Mouse (Mus musculus) thymus, adult 2 months (tissue): Measurements from ENCODE around the gene Lrrc75b. TPM values are rescaled to one million over a fixed set of nuclear protein-coding genes. Genes with fewer than 3 reads are reported as not detected.
A peak's percentile ranks its signal among the peaks of the same experiment; 100 is the strongest.

Source experiments
- DNase-seq: peaks from one replicate; pipeline ENCODE4 v3.0.0; 2021
- H3K27ac ChIP-seq: fragments of 200-500 bp; 2 replicates; pipeline ENCODE4 v1.5.1; 2012; ENCODE audit warnings: low read length, control low read depth; ENCODE audit not compliant: control insufficient read depth, insufficient read depth
- H3K27me3 ChIP-seq: fragments of 200-500 bp; 2 replicates; pipeline ENCODE4 v1.6.1; 2012; ENCODE audit warnings: mild to moderate bottlenecking, low read length, moderate library complexity, mixed read lengths; ENCODE audit not compliant: control insufficient read depth, insufficient read depth
- H3K36me3 ChIP-seq: fragments of 200-500 bp; 2 replicates; pipeline ENCODE4 v1.6.1; 2012; ENCODE audit warnings: mild to moderate bottlenecking, low read length, moderate library complexity; ENCODE audit not compliant: control insufficient read depth, insufficient read depth
- H3K4me1 ChIP-seq: fragments of 200-500 bp; replicated peaks from 2 replicates; pipeline ENCODE4 v1.6.1; 2012; ENCODE audit warnings: low read length; ENCODE audit not compliant: control insufficient read depth, insufficient read depth
- H3K4me3 ChIP-seq: fragments of 200-500 bp; 2 replicates; pipeline ENCODE4 v1.5.1; 2012; ENCODE audit warnings: mild to moderate bottlenecking, low read length, control low read depth, moderate library complexity; ENCODE audit not compliant: control insufficient read depth, insufficient read depth
- CTCF ChIP-seq: fragments of 200-500 bp; IDR thresholded peaks from 2 replicates; pipeline ENCODE4 v1.5.1; 2012; ENCODE audit warnings: mild to moderate bottlenecking, control low read depth, low read length, moderate library complexity, borderline replicate concordance; ENCODE audit not compliant: control insufficient read depth, poor library complexity, insufficient read depth; ENCODE audit errors: extremely low read depth
- POLR2A ChIP-seq: fragments of 200-500 bp; IDR thresholded peaks from 2 replicates; pipeline ENCODE4 v1.6.1; 2012; ENCODE audit warnings: mild to moderate bottlenecking, low read length, control low read depth, moderate library complexity; ENCODE audit not compliant: control insufficient read depth, poor library complexity, insufficient read depth; ENCODE audit errors: extremely low read depth
- WGBS: fragments of 180-500 bp; shearing (Covaris S2); methylation state at CpG from one replicate; pipeline ENCODE4 v1.1.7; 2018; 5-methylcytosine and 5-hydroxymethylcytosine counted together
- polyA plus RNA-seq: library from polyadenylated mRNA; depleted of rRNA; stranded (reverse); fragments of >200 nt; gene quantifications from 2 replicates; pipeline ENCODE4 v1.2.3, GENCODE M21; 2012

Gene Lrrc75b
- polyA plus RNA-seq, 1 experiment: 1.8 TPM

- Histone ChIP-seq H3K27me3 (no peaks in the 10 kb centered on the region), H3K27ac (peak overlapping the region; percentile 98), H3K36me3 (no peaks in the 10 kb centered on the region), H3K4me1 (peaks cover 38% of the 10 kb centered on the region), H3K4me3 (no peak overlapping the region)
- 81% methylated on average over 7 of the region's 7 CpGs for WGBS
- DNase-seq: peak; percentile 10
- TF ChIP-seq CTCF: no peak
- no peak for TF ChIP-seq POLR2A
Observed at GRCm38 (mm10) chr10:75592585-75592984, 32.5 kb upstream of the Lrrc75b start.

GRCm38 (mm10) chr10:75591211-75591894 lies 31.2 kb upstream of the Lrrc75b start:
- peak; percentile 91 for DNase-seq
- H3K4me1 ChIP-seq: peaks cover 38% of the 10 kb centered on the region
- H3K36me3 ChIP-seq: no peaks in the 10 kb centered on the region
- H3K27me3 ChIP-seq: no peaks in the 10 kb centered on the region
- TF ChIP-seq POLR2A (peak; percentile 43; the same call in 1 of the 2 replicates), CTCF (no peak)
- H3K4me3 ChIP-seq: peak overlapping the region; percentile 50
- 29% methylated on average over 12 of the region's 12 CpGs for WGBS
- H3K27ac ChIP-seq: peak overlapping the region; percentile 98

GRCm38 (mm10) chr10:75589651-75590050 lies 29.5 kb upstream of the Lrrc75b start:
- no peak for TF ChIP-seq POLR2A
- TF ChIP-seq CTCF: no peak
- Histone ChIP-seq H3K4me1 (peaks cover 41% of the 10 kb centered on the region), H3K27me3 (no peaks in the 10 kb centered on the region), H3K36me3 (no peaks in the 10 kb centered on the region), H3K4me3 (peak overlapping the region; percentile 22), H3K27ac (peak overlapping the region; percentile 98)
- WGBS: 10% methylated on average over 16 of the region's 16 CpGs
- DNase-seq: peak; percentile 33

GRCm38 (mm10) chr10:75589129-75589528 lies 29.0 kb upstream of the Lrrc75b start, which contains the start of gene Ggt5:
Gene Ggt5, plus strand, starts transcription at chr10:75589340.
- no peak for TF ChIP-seq POLR2A
- peak; percentile 16 for DNase-seq
- WGBS: 23% methylated on average over 5 of the region's 5 CpGs
- H3K4me1 ChIP-seq: peaks cover 41% of the 10 kb centered on the region
- H3K27me3 ChIP-seq: no peaks in the 10 kb centered on the region
- peak within 1 kb of the TSS; percentile 98 for H3K27ac ChIP-seq
- H3K4me3 ChIP-seq: peak within 1 kb of the TSS; percentile 22
- H3K36me3 ChIP-seq: no peaks in the 10 kb centered on the region

- H3K4me1 ChIP-seq: peaks cover 41% of the 10 kb centered on the region
- no peaks in the 10 kb centered on the region for H3K36me3 ChIP-seq
- no peaks in the 10 kb centered on the region for H3K27me3 ChIP-seq
- no peak overlapping the region for H3K27ac ChIP-seq
- WGBS: 86% methylated on average over 5 of the region's 5 CpGs
- no peak overlapping the region for H3K4me3 ChIP-seq
- DNase-seq: no peak
- no peak for TF ChIP-seq CTCF
- TF ChIP-seq POLR2A: no peak
Observed at GRCm38 (mm10) chr10:75588336-75588735, 28.2 kb upstream of the Lrrc75b start.

- Histone ChIP-seq H3K4me3 (no peak overlapping the region), H3K4me1 (peaks cover 41% of the 10 kb centered on the region), H3K36me3 (no peaks in the 10 kb centered on the region), H3K27ac (no peak overlapping the region), H3K27me3 (no peaks in the 10 kb centered on the region)
- no peak for DNase-seq
- TF ChIP-seq POLR2A: no peak
- no peak for TF ChIP-seq CTCF
- 89% methylated on average over 4 of the region's 4 CpGs for WGBS
Observed at GRCm38 (mm10) chr10:75587781-75588180, 27.7 kb upstream of the Lrrc75b start.

GRCm38 (mm10) chr10:75586553-75586879 lies 26.4 kb upstream of the Lrrc75b start:
- DNase-seq: no peak
- H3K4me1 ChIP-seq: peaks cover 30% of the 10 kb centered on the region
- TF ChIP-seq POLR2A (no peak), CTCF (no peak)
- 94% methylated on average over 1 of the region's 1 CpGs for WGBS
- no peaks in the 10 kb centered on the region for H3K36me3 ChIP-seq
- H3K4me3 ChIP-seq: no peak overlapping the region
- H3K27me3 ChIP-seq: no peaks in the 10 kb centered on the region
- H3K27ac ChIP-seq: no peak overlapping the region
